Mouse (Mus musculus) stomach, postnatal 0 days (tissue): Measurements from ENCODE around the gene Tox4.

Experiments
- CTCF ChIP-seq: IDR thresholded peaks from 2 replicates; pipeline ENCODE4 v1.5.1; 2016; ENCODE audit warnings: antibody characterized with exemption, low read depth, mild to moderate bottlenecking, moderate library complexity
- EP300 ChIP-seq: optimal IDR thresholded peaks from 2 replicates; pipeline ENCODE3; 2016; ENCODE audit warnings: antibody characterized with exemption

GRCm38 (mm10) chr14:52304644-52305271 is 25.8 kb downstream of the Tox4 start, which contains the start of gene Mettl3:
- peak; percentile 44 for TF ChIP-seq CTCF
- no peak for TF ChIP-seq EP300
